Mouse (Mus musculus) effector memory CD4-positive, alpha-beta T cell, adult 7 months (primary cell): ENCODE results near the gene Gm3676. TPM values are rescaled to one million over a fixed set of nuclear protein-coding genes. Genes with fewer than 3 reads are reported as not detected.

Experiments
- polyA plus RNA-seq: library from polyadenylated mRNA; unstranded; fragments of 100-300 nt; shearing (Covaris generic); gene quantifications from one replicate; pipeline ENCODE4 v1.2.1, GENCODE M21; 2017

Gm3676 gene
- not detected for polyA plus RNA-seq

DNA sequence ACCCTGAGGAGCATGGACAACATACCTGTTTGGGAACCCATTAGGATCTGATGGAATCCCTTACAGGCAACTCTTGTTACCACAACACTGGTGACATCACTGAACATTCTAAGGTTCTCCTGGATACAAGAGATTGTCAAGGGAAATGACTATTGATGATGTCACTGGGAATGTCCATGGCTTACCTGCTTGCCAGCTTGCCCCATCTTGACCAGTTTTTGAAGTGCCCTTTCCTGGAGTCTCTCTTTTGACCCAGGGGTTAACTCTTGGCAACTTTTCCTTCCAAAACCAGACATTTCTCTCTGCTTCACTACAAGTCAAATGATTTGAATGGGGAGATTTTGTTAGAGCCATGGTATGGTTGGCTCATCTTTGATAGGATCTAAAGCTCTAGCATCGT, at the start of gene Gm3676:
TSS of gene Gm3676 (minus strand) at position 101 of the 400 bp plus-strand sequence.

DNA sequence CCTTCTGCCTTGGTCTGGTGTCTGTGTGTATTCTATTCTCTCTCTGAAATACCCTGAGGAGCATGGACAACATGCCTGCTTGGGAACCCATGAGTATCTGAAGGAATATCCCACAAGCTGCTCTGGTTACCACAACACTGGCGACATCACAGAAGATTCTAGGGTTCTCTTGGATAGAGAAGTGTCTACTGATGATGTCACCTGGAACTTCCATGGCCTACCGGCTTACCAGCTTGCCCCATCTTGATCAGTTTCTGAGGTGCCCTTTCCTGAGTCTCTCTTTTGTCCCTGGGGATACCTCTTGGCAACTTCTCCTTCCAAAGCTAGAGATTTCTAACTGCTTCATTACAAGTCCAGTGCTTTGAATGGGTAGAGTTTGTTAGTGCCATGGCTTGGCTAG, 21.8 kb downstream of the Gm3676 start, which contains the start of gene Gm3072:
TSS of gene Gm3072 (minus strand) at position 101 of the 400 bp plus-strand sequence.

Other genes starting within 250 kb of the Gm3676 start
- not detected for gene Gm6482, start 238.2 kb downstream of the Gm3676 start, polyA plus RNA-seq
- gene Gm7954, start 193.0 kb downstream of the Gm3676 start, polyA plus RNA-seq: not detected
- not detected for gene Gm3486, start 157.0 kb downstream of the Gm3676 start, polyA plus RNA-seq
- gene Gm7970, start 90.9 kb downstream of the Gm3676 start, polyA plus RNA-seq: not detected
- gene 1700049E17Rik2, start 73.3 kb downstream of the Gm3676 start, polyA plus RNA-seq: not detected
- not detected for gene Gm3072, start 21.9 kb downstream of the Gm3676 start, polyA plus RNA-seq
- not detected for gene Gm8068, start 55.4 kb upstream of the Gm3676 start, polyA plus RNA-seq
- not detected for gene Gm7929, start 104.1 kb upstream of the Gm3676 start, polyA plus RNA-seq
- gene Gm47189, start 126.0 kb upstream of the Gm3676 start, polyA plus RNA-seq: not detected